Mouse (Mus musculus): ENCODE results near the gene Olfr157.
"Not testable (repeated sequence)": the region's sequence is repeated elsewhere in the genome, so short reads cannot be mapped to it uniquely, and the experiment has no call there.

Gene Olfr157

GRCm38 (mm10) chr4:43828806-43829205 lies 11.2 kb downstream of the Olfr157 start:
- in situ Hi-C loops (cut with MboI; ENCODE audit: low pct_unique_long_range_greater_than_20kb in 1 of 2, low sequenced_read_pairs in 2 of 2, unreplicated experiment in 1 of 2) = no loop called here

GRCm38 (mm10) chr4:43823845-43824337 lies 16.1 kb downstream of the Olfr157 start, which contains the start of gene Olfr156:
Olfr156 (minus strand) TSS chr4:43823895.
- in situ Hi-C loops (cut with MboI; ENCODE audit: low pct_unique_long_range_greater_than_20kb in 1 of 2, low sequenced_read_pairs in 2 of 2, unreplicated experiment in 1 of 2) = no loop called here

- in situ Hi-C loops (cut with MboI; ENCODE audit: low pct_unique_long_range_greater_than_20kb in 1 of 2, low sequenced_read_pairs in 2 of 2, unreplicated experiment in 1 of 2) = no loop called here
Measured at GRCm38 (mm10) chr4:43822896-43823550, 17.0 kb downstream of the Olfr157 start.

GRCm38 (mm10) chr4:43798936-43799335 lies 41.1 kb downstream of the Olfr157 start:
- in situ Hi-C loops (cut with MboI; ENCODE audit: low pct_unique_long_range_greater_than_20kb in 1 of 2, low sequenced_read_pairs in 2 of 2, unreplicated experiment in 1 of 2) = no loop called here

GRCm38 (mm10) chr4:43795844-43796243 lies 44.2 kb downstream of the Olfr157 start:
- in situ Hi-C loops (cut with MboI; ENCODE audit: low pct_unique_long_range_greater_than_20kb in 1 of 2, low sequenced_read_pairs in 2 of 2, unreplicated experiment in 1 of 2) = not testable (repeated sequence)

- in situ Hi-C loops (cut with MboI; ENCODE audit: low pct_unique_long_range_greater_than_20kb in 1 of 2, low sequenced_read_pairs in 2 of 2, unreplicated experiment in 1 of 2) = no loop called here
Measured at GRCm38 (mm10) chr4:43795296-43795695, 44.7 kb downstream of the Olfr157 start.
